Mouse (Mus musculus) cerebellum, adult 9-10 months (tissue): ENCODE results near the gene Vti1a.

Experiments
- DNase-seq: peaks from one replicate; pipeline ENCODE4 v3.0.0; 2022

Vti1a gene

GRCm38 (mm10) chr19:55641891-55642290, 325.8 kb downstream of the Vti1a start:
- no peak for DNase-seq

- no peak for DNase-seq
Measured at GRCm38 (mm10) chr19:55642361-55642760, 326.3 kb downstream of the Vti1a start.

- DNase-seq: no peak
Measured at GRCm38 (mm10) chr19:55643288-55643901, 327.3 kb downstream of the Vti1a start.

GRCm38 (mm10) chr19:55643931-55644330, 327.8 kb downstream of the Vti1a start:
- no peak for DNase-seq

- no peak for DNase-seq
Measured at GRCm38 (mm10) chr19:55649363-55649762, 333.3 kb downstream of the Vti1a start.

GRCm38 (mm10) chr19:55651017-55651416, 334.9 kb downstream of the Vti1a start:
- DNase-seq: no peak

- DNase-seq: no peak
Measured at GRCm38 (mm10) chr19:55652693-55653265, 336.7 kb downstream of the Vti1a start.

GRCm38 (mm10) chr19:55660165-55660564, 344.1 kb downstream of the Vti1a start:
- DNase-seq: no peak

GRCm38 (mm10) chr19:55662521-55663223, 346.6 kb downstream of the Vti1a start:
- DNase-seq: no peak

GRCm38 (mm10) chr19:55667787-55668186, 351.7 kb downstream of the Vti1a start:
- DNase-seq: no peak

- no peak for DNase-seq
Measured at GRCm38 (mm10) chr19:55668896-55669295, 352.8 kb downstream of the Vti1a start.
